ENCODE assay signal across 8 mouse cellular contexts in genomic region chr11:69527098-69528030, GRCm38 (mm10). TPM values are rescaled to one million over a fixed set of nuclear protein-coding genes. Genes with fewer than 3 reads are reported as not detected.
DNase-seq lines count a peak whose midpoint lies in the region; ATAC-seq lines count a peak whose summit lies in the region.

No protein-coding gene starts in this region.

- no peaks in the 10 kb centered on the region for H3K36me3 ChIP-seq in hindbrain, embryonic 15.5 days

- H3K4me3 ChIP-seq in hindbrain, embryonic 15.5 days: peak overlapping the region; percentile 20

- H3K4me2 ChIP-seq in hindbrain, embryonic 15.5 days: peak overlapping the region; percentile 56

- peak overlapping the region; percentile 28 for H3K9ac ChIP-seq in hindbrain, embryonic 15.5 days

- H3K9me3 ChIP-seq in hindbrain, embryonic 15.5 days: no peaks in the 10 kb centered on the region

- no peaks in the 10 kb centered on the region for H3K27me3 ChIP-seq in hindbrain, embryonic 15.5 days

- peak; percentile 71 for ATAC-seq in hindbrain, embryonic 15.5 days (ENCODE audit: low FRiP score, low read depth)

- peak; percentile 27 to 46 for DNase-seq in kidney, postnatal 4 days
- DNase-seq in kidney, adult 8-10 months: no peak
- peak; percentile 79 for DNase-seq in embryo, embryonic 11 days
- DNase-seq in neural tube, embryonic 10.5 days (ENCODE audit: extremely low spot score, low spot score): peak; percentile 75
- DNase-seq in layer of hippocampus, postnatal 25 days (ENCODE audit: extremely low spot score in 1 of 2, low spot score in 1 of 2): no peak
- no peak for DNase-seq in kidney, adult 11 months
- no peak for DNase-seq in lung, postnatal 4 days

- H3K4me1 ChIP-seq in hindbrain, embryonic 15.5 days (replicated peaks): peaks cover 24% of the 10 kb centered on the region

- 2% methylated on average over 30 of the region's 30 CpGs for WGBS in hindbrain, embryonic 15.5 days

- peak overlapping the region; percentile 90 for H3K27ac ChIP-seq in hindbrain, embryonic 15.5 days (replicated peaks)

RNA-seq across cellular contexts. Expression of gene Dnah2, which starts 21.5 kb away (rescaled TPM):
- 3.4 and 4.0 TPM in 2 replicates for polyA plus RNA-seq in hindbrain, embryonic 15.5 days (2015; fragmentation: Nextera tagmentation; extraction: Ambion mirVana)
- total RNA-seq in layer of hippocampus, postnatal 25 days (2021): 1 to 10 TPM; 3.5 to 8.0 TPM

RNA-seq across cellular contexts. Expression of gene Efnb3, which starts 32.6 kb away (rescaled TPM):
- polyA plus RNA-seq in hindbrain, embryonic 15.5 days (2015; fragmentation: Nextera tagmentation; extraction: Ambion mirVana): 134 and 160 TPM in 2 replicates
- total RNA-seq in layer of hippocampus, postnatal 25 days (2021): 100 to 1,000 TPM; 134 to 139 TPM

RNA-seq across cellular contexts. Expression of gene Wrap53, which starts 52.7 kb away (rescaled TPM):
- polyA plus RNA-seq in hindbrain, embryonic 15.5 days (2015; fragmentation: Nextera tagmentation; extraction: Ambion mirVana): 19.6 and 20.6 TPM in 2 replicates
- total RNA-seq in layer of hippocampus, postnatal 25 days (2021): 10 to 100 TPM; 11.7 to 12.5 TPM

RNA-seq across cellular contexts. Expression of gene Trp53, which starts 52.8 kb away (rescaled TPM):
- polyA plus RNA-seq in hindbrain, embryonic 15.5 days (2015; fragmentation: Nextera tagmentation; extraction: Ambion mirVana): 61.1 and 64.2 TPM in 2 replicates
- total RNA-seq in layer of hippocampus, postnatal 25 days (2021): 10 to 100 TPM; 24.3 to 29.8 TPM

Comparison
In these comparisons a context has a peak if more than half of its experiments do, and no peak if none do; other contexts are left out.
1. DNase-seq: peak in kidney, postnatal 4 days (2 of 2), embryo, embryonic 11 days (single experiment) and neural tube, embryonic 10.5 days (single experiment); none in kidney, adult 8-10 months (0 of 2), layer of hippocampus, postnatal 25 days (0 of 2), kidney, adult 11 months (single experiment) and lung, postnatal 4 days (0 of 2).